Mouse (Mus musculus): ENCODE data around the gene Casc1. TPM values are rescaled to one million over a fixed set of nuclear protein-coding genes. Genes with fewer than 3 reads are reported as not detected.

The Casc1 gene
- polyA plus RNA-seq, 2 experiments = 0.41 to 0.93 TPM

- 53% methylated on average over 7 of the region's 7 CpGs for WGBS
- DNase-seq (ENCODE audit: low spot score) (no peak), ATAC-seq (ENCODE audit: low FRiP score, low read depth) (no peak)
- H3K4me3 ChIP-seq (replicated peaks; ENCODE audit: low read length) = no peak overlapping the region
- H3K27me3 ChIP-seq (ENCODE audit: control insufficient read depth, insufficient read depth, low read length) = no peaks in the 10 kb centered on the region
- no peaks in the 10 kb centered on the region for H3K9me3 ChIP-seq (ENCODE audit: control insufficient read depth, low read length)
- TF ChIP-seq POLR2A (IDR thresholded peaks at IDR 0.05; ENCODE audit: borderline replicate concordance, extremely low read depth, insufficient read depth, insufficient read length) = no peak
- no peak overlapping the region for H3K27ac ChIP-seq (replicated peaks; ENCODE audit: low read depth, low read length)
- no peaks in the 10 kb centered on the region for H3K4me1 ChIP-seq (ENCODE audit: control insufficient read depth, insufficient read depth, low read length)
- no peak overlapping the region for H3K4me2 ChIP-seq (replicated peaks; ENCODE audit: low read depth, low read length, severe bottlenecking)
- H3K9ac ChIP-seq (ENCODE audit: low read depth, low read length, severe bottlenecking) = no peak overlapping the region
- H3K36me3 ChIP-seq (ENCODE audit: control insufficient read depth, insufficient read depth, low read length) = no peaks in the 10 kb centered on the region
These were observed 65.6 kb downstream of the Casc1 start for GRCm38 (mm10) chr6:145145173-145145572.

DNA sequence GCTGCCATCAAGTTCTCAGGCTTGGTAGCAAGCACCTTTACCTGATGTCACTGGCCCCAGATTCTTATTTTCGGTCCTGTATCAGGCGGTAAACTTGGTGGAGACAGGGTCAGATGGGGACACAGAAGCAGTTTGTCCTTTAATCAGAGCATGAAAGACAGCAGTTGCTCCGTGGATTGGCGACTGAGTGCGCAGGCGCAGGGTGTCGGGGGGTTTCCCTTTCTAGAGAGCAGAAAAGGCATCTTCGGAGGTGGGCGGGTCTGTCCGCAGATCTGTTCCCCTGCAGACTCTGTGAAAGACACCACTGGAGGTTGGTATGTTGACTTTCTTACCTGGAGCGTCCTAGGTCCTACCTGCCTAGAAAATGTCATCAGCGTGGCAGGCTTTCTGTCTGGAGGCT lies 69.0 kb downstream of the Casc1 start:
- Histone ChIP-seq H3K9ac (ENCODE audit: low read depth, low read length, severe bottlenecking) (no peak overlapping the region), H3K4me3 (replicated peaks; ENCODE audit: low read length) (no peak overlapping the region), H3K4me1 (ENCODE audit: control insufficient read depth, insufficient read depth, low read length) (no peaks in the 10 kb centered on the region; the same call in 1 of the 2 replicates), H3K27me3 (ENCODE audit: control insufficient read depth, insufficient read depth, low read length) (no peaks in the 10 kb centered on the region), H3K9me3 (ENCODE audit: control insufficient read depth, low read length) (no peaks in the 10 kb centered on the region), H3K4me2 (replicated peaks; ENCODE audit: low read depth, low read length, severe bottlenecking) (no peak overlapping the region), H3K27ac (replicated peaks; ENCODE audit: low read depth, low read length) (no peak overlapping the region), H3K36me3 (ENCODE audit: control insufficient read depth, insufficient read depth, low read length) (no peaks in the 10 kb centered on the region)
- no peak for TF ChIP-seq POLR2A (IDR thresholded peaks at IDR 0.05; ENCODE audit: borderline replicate concordance, extremely low read depth, insufficient read depth, insufficient read length)
- DNase-seq (ENCODE audit: low spot score) (no peak), ATAC-seq (ENCODE audit: low FRiP score, low read depth) (no peak)
- WGBS = 90% methylated on average over 12 of the region's 12 CpGs

- no peak for DNase-seq (ENCODE audit: low spot score)
- H3K27me3 ChIP-seq (ENCODE audit: control insufficient read depth, insufficient read depth, low read length) = no peaks in the 10 kb centered on the region
- H3K9ac ChIP-seq (ENCODE audit: low read depth, low read length, severe bottlenecking) = no peak overlapping the region
- ATAC-seq (ENCODE audit: low FRiP score, low read depth) = no peak
- no peaks in the 10 kb centered on the region for H3K36me3 ChIP-seq (ENCODE audit: control insufficient read depth, insufficient read depth, low read length)
- H3K4me3 ChIP-seq (replicated peaks; ENCODE audit: low read length) = no peak overlapping the region
- no peaks in the 10 kb centered on the region for H3K9me3 ChIP-seq (ENCODE audit: control insufficient read depth, low read length)
- WGBS = 58% methylated on average over 11 of the region's 11 CpGs
- TF ChIP-seq POLR2A (IDR thresholded peaks at IDR 0.05; ENCODE audit: borderline replicate concordance, extremely low read depth, insufficient read depth, insufficient read length) = no peak
- H3K4me2 ChIP-seq (replicated peaks; ENCODE audit: low read depth, low read length, severe bottlenecking) = no peak overlapping the region
- H3K27ac ChIP-seq (replicated peaks; ENCODE audit: low read depth, low read length) = no peak overlapping the region
- H3K4me1 ChIP-seq (ENCODE audit: control insufficient read depth, insufficient read depth, low read length) = no peaks in the 10 kb centered on the region; the same call in 1 of the 2 replicates
These were observed 70.1 kb downstream of the Casc1 start for GRCm38 (mm10) chr6:145140706-145141105.

DNA sequence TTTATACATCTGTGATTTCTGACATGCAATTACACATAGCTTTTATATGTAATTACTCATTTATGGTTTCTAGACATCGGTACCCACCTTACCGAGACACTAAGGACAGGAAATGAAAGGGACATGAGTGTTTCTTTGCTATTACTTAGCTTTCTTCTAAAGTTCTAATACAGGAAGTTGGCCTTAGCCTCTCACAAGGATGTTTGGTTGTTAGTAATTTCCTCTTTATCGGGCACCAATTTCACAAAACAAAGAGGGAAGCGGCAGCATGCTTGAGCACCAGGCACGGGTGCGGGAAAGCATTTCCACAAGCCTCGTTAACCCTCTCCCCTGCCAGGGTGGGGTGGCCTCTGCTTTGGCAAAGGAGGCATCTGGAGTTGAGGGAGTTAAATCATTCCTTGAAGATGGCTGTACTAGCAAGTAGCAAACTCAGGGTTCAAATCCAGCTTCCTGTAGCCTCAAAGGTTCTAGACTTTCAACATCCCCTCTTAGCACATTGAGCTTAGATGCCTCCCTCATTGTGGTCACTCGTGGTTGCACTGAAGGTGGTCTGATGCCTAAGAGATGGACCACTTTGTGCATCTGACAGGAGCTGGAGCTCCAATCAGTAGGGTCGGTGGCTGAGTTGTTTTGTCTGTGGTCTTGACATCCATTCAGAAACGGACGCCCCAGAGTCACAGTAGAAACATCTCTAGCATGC lies 70.9 kb downstream of the Casc1 start:
- no peak overlapping the region for H3K4me3 ChIP-seq (replicated peaks; ENCODE audit: low read length)
- ATAC-seq (ENCODE audit: low FRiP score, low read depth) (no peak), DNase-seq (ENCODE audit: low spot score) (no peak)
- no peak overlapping the region for H3K4me2 ChIP-seq (replicated peaks; ENCODE audit: low read depth, low read length, severe bottlenecking)
- H3K27ac ChIP-seq (replicated peaks; ENCODE audit: low read depth, low read length) = no peak overlapping the region
- TF ChIP-seq POLR2A (IDR thresholded peaks at IDR 0.05; ENCODE audit: borderline replicate concordance, extremely low read depth, insufficient read depth, insufficient read length) = no peak
- no peaks in the 10 kb centered on the region for H3K27me3 ChIP-seq (ENCODE audit: control insufficient read depth, insufficient read depth, low read length)
- H3K9me3 ChIP-seq (ENCODE audit: control insufficient read depth, low read length) = no peaks in the 10 kb centered on the region
- WGBS = 70% methylated on average over 11 of the region's 11 CpGs
- H3K4me1 ChIP-seq (ENCODE audit: control insufficient read depth, insufficient read depth, low read length) = no peaks in the 10 kb centered on the region; the same call in 1 of the 2 replicates
- no peaks in the 10 kb centered on the region for H3K36me3 ChIP-seq (ENCODE audit: control insufficient read depth, insufficient read depth, low read length)
- no peak overlapping the region for H3K9ac ChIP-seq (ENCODE audit: low read depth, low read length, severe bottlenecking)

DNA sequence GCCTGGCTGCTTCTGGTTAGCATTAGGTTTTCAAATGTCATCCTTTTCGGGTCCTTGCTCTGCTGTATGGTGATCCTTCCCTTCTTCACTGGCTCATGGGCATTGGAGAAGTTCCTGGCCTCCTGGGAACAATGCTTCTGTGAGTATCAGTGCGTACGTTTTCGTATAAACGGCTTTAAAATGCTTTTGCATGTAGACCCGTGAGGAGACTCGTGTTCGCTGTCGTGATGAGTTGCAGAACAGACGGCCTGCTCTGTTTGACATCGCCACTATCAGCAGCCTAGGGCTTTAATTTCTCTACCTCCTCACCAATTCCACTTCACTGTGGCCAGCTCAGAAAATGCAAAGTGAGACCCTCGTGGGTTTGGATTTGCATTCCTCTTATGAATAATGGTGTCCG lies 71.6 kb downstream of the Casc1 start:
- Histone ChIP-seq H3K4me2 (replicated peaks; ENCODE audit: low read depth, low read length, severe bottlenecking) (no peak overlapping the region), H3K36me3 (ENCODE audit: control insufficient read depth, insufficient read depth, low read length) (no peaks in the 10 kb centered on the region), H3K9ac (ENCODE audit: low read depth, low read length, severe bottlenecking) (no peak overlapping the region), H3K27me3 (ENCODE audit: control insufficient read depth, insufficient read depth, low read length) (no peaks in the 10 kb centered on the region), H3K4me3 (replicated peaks; ENCODE audit: low read length) (no peak overlapping the region), H3K4me1 (ENCODE audit: control insufficient read depth, insufficient read depth, low read length) (no peaks in the 10 kb centered on the region; the same call in 1 of the 2 replicates), H3K27ac (replicated peaks; ENCODE audit: low read depth, low read length) (no peak overlapping the region), H3K9me3 (ENCODE audit: control insufficient read depth, low read length) (no peaks in the 10 kb centered on the region)
- 84% methylated on average over 13 of the region's 13 CpGs for WGBS
- DNase-seq (ENCODE audit: low spot score) = no peak
- ATAC-seq (ENCODE audit: low FRiP score, low read depth) = no peak
- no peak for TF ChIP-seq POLR2A (IDR thresholded peaks at IDR 0.05; ENCODE audit: borderline replicate concordance, extremely low read depth, insufficient read depth, insufficient read length)
